Mouse (Mus musculus): ENCODE measurements at regions not wholly inside any gene's neighbourhood (a gene's known extent, or its start where the extent isn't known, plus 50 kb on each side); places are given as distances from the start of the nearest gene placed in this dataset.

- H3K27ac ChIP-seq (replicated peaks), result no peak overlapping the region
- H3K9me3 ChIP-seq (replicated peaks), result no peaks in the 10 kb centered on the region
- H3K27me3 ChIP-seq, result no peaks in the 10 kb centered on the region
- no peak for ATAC-seq (ENCODE audit: insufficient number of reproducible peaks, low FRiP score, low TSS enrichment, low read depth)
- no peak overlapping the region for H3K9ac ChIP-seq
- H3K4me2 ChIP-seq (replicated peaks), result no peak overlapping the region
- H3K36me3 ChIP-seq, result no peaks in the 10 kb centered on the region
- H3K4me1 ChIP-seq, result peaks cover 1% of the 10 kb centered on the region
- no peak overlapping the region for H3K4me3 ChIP-seq (replicated peaks)
- WGBS, result 55% methylated on average over 6 of the region's 6 CpGs
Measured at GRCm38 (mm10) chr3:143737844-143738243, 467.2 kb downstream of the Lmo4 start.

DNA sequence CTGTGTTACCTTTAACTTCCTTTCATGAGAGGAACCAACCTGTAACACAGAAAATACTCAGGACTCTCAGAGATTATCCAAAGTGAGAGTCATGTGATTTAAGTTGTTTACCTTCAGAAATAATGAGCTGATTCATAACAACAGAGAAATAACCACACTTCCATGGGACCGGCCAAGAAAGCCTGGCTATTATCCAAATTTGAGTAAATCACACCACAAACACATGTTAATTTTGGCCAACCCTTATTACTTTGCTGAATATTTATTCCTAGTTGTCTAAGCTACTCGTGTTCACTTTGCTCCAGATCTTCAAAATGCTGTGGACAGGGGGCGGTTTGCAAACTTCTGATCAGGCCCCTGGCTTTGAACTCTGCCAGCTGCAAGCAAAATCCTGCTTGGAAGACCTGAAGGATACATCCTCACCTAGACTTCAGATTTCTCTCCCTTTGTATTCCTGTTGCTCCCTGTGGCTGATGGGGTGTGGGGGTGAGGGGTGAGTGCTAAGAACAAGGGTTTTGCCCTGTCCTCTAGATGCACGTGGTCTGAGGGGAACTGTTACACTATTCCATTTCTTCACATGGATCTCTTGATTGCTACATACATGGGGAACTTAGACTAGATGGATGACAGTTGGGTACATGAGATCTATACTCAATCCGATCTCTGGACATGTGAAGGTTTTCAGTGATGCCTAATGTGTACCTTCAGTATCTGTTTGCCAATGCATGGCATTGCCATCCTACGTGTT lies 468.2 kb downstream of the Lmo4 start:
- Histone ChIP-seq H3K9ac (no peak overlapping the region), H3K4me2 (replicated peaks) (no peak overlapping the region), H3K27ac (replicated peaks) (no peak overlapping the region), H3K27me3 (no peaks in the 10 kb centered on the region), H3K4me1 (no peaks in the 10 kb centered on the region), H3K9me3 (replicated peaks) (no peaks in the 10 kb centered on the region), H3K4me3 (replicated peaks) (no peak overlapping the region), H3K36me3 (no peaks in the 10 kb centered on the region)
- 74% methylated on average over 6 of the region's 6 CpGs for WGBS
- ATAC-seq (ENCODE audit: insufficient number of reproducible peaks, low FRiP score, low TSS enrichment, low read depth), result no peak

DNA sequence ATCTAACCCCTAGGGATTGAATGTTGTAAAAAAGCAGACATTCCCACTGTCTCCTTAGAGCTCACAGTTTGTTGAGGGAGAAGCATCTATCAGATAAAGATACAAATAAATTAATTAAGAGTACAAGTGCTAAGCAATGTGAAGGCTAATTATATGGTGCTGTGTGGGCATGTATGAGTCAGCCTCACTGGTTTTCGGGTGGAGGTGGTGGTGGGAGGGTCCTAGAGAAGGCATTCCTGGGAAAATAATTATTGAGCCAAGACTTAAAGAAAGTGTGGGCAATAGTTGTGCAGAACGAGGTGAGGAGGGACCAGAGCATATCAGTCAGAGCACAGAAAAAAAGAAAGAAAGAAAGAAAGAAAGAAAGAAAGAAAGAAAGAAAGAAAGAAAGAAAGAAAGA lies 470.2 kb downstream of the Lmo4 start:
- H3K4me1 ChIP-seq, result no peaks in the 10 kb centered on the region
- 79% methylated on average over 2 of the region's 2 CpGs for WGBS
- no peaks in the 10 kb centered on the region for H3K27me3 ChIP-seq
- no peak overlapping the region for H3K27ac ChIP-seq (replicated peaks)
- no peak for ATAC-seq (ENCODE audit: insufficient number of reproducible peaks, low FRiP score, low TSS enrichment, low read depth)
- H3K4me2 ChIP-seq (replicated peaks), result no peak overlapping the region
- no peak overlapping the region for H3K9ac ChIP-seq
- H3K9me3 ChIP-seq (replicated peaks), result no peaks in the 10 kb centered on the region
- H3K36me3 ChIP-seq, result no peaks in the 10 kb centered on the region
- no peak overlapping the region for H3K4me3 ChIP-seq (replicated peaks)

DNA sequence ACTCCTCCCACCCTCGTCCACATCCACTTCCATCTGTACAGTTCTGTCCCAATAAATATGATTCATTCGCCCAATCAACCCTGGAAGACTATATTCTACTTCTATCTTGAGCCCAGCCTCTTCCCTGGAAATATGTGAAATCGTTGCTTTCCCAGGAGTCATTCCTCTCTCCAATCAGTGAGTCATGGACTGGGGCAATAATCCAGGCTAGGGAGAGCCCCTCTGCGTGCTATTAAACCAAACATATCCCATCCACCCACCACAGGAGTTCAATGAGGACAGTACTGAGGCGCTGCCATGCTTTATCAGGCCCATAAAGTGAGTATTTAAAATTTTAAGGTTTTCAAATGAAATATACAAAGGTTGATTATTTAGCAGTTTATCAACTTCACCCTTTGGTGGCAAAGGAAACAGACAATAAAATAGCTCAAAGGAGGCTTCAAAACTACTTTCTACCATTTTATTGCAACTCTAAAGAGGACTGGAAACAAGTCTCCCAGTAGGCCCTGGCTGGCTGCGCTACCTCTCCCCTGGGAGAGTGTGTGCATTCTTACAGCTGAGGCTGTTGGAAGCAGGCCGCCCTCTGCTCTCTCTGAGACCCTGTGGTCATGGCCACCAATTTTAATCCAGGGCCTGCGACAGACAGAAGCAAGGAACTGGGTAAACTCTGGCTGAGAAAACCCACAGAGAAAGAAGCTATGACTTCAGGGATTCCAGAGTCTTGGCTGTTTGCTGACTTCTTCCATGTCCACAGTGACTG lies 471.9 kb downstream of the Lmo4 start:
- ATAC-seq (ENCODE audit: insufficient number of reproducible peaks, low FRiP score, low TSS enrichment, low read depth), result no peak
- no peaks in the 10 kb centered on the region for H3K27me3 ChIP-seq
- no peaks in the 10 kb centered on the region for H3K9me3 ChIP-seq (replicated peaks)
- H3K4me3 ChIP-seq (replicated peaks), result no peak overlapping the region
- WGBS, result 87% methylated on average over 8 of the region's 8 CpGs
- no peak overlapping the region for H3K4me2 ChIP-seq (replicated peaks)
- H3K9ac ChIP-seq, result no peak overlapping the region
- H3K36me3 ChIP-seq, result no peaks in the 10 kb centered on the region
- H3K4me1 ChIP-seq, result no peaks in the 10 kb centered on the region
- no peak overlapping the region for H3K27ac ChIP-seq (replicated peaks)

DNA sequence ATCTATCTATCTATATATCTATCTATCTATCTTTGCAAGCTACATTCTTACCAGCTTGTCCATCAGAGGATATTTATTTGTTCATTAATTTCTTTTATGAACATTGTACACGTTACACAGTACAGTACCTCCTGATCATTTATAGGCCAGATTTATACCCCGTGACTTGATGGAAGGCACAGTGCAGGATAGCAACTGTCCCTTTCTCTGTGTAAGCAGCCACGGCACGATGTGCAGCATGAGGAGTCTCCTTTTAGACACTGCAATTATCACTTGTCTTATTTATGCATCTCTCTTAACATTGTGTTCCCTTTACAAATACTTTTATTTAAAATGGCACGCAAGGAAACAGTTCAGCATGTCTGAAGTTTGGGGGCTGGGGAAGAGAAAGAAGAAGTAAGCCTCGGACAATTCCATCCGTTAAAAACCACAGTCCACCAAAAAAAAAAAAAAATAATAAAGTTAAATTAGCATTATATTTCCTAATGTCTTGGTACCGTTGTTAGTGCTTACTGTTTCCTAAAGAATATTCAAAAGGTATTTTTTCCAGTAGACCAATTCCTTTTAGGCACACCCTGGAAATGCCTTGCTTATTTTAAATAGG lies 475.4 kb downstream of the Lmo4 start:
- Histone ChIP-seq H3K9ac (no peak overlapping the region), H3K36me3 (no peaks in the 10 kb centered on the region), H3K27ac (replicated peaks) (no peak overlapping the region), H3K27me3 (no peaks in the 10 kb centered on the region), H3K4me1 (no peaks in the 10 kb centered on the region), H3K4me2 (replicated peaks) (no peak overlapping the region), H3K9me3 (replicated peaks) (no peaks in the 10 kb centered on the region), H3K4me3 (replicated peaks) (no peak overlapping the region)
- 80% methylated on average over 8 of the region's 8 CpGs for WGBS
- no peak for ATAC-seq (ENCODE audit: insufficient number of reproducible peaks, low FRiP score, low TSS enrichment, low read depth)

DNA sequence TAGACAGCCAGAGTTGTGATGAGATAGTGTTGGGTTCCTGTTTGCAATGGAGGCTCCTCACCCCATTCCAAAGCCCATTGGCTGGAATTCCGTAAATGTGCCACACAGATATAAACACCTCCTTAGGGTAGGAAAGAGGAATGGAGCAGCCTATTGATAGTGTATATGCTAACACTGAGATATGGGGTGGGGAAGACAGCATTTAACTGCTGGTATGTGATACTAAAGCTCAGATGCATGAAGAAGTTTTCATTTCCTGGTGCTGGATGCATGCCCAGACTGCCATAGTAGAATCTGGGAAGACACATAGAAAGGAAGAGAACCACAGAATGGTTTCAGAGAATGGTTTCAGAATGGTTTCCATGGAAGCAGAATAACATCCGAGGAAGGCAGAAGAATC lies 482.4 kb downstream of the Lmo4 start:
- Histone ChIP-seq H3K9ac (no peak overlapping the region), H3K9me3 (replicated peaks) (no peaks in the 10 kb centered on the region), H3K27me3 (no peaks in the 10 kb centered on the region), H3K4me3 (replicated peaks) (no peak overlapping the region), H3K36me3 (no peaks in the 10 kb centered on the region), H3K4me2 (replicated peaks) (no peak overlapping the region), H3K4me1 (no peaks in the 10 kb centered on the region), H3K27ac (replicated peaks) (peak overlapping the region; percentile 30; the same call in 1 of the 2 replicates)
- no peak for ATAC-seq (ENCODE audit: insufficient number of reproducible peaks, low FRiP score, low TSS enrichment, low read depth)
- 57% methylated on average over 2 of the region's 2 CpGs for WGBS

DNA sequence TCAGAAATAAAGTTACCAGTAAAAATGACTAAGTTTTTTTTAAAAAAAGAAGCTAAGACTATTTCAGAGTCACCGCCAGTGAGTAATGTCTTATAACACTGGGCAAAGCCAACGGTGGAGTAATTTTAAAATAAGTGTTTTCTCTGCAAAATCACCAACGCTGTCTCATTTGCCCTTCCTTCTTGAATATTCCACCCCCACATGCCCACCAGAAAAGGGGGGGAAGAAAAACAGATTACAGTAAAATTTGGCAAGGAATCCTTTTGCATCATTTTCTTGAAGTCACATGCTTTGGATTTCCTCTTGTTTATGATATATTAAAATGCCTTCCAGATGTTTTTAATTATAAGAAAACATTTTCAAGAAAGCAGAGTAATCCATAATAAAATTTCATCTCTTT lies 482.9 kb downstream of the Lmo4 start:
- no peak for ATAC-seq (ENCODE audit: insufficient number of reproducible peaks, low FRiP score, low TSS enrichment, low read depth)

DNA sequence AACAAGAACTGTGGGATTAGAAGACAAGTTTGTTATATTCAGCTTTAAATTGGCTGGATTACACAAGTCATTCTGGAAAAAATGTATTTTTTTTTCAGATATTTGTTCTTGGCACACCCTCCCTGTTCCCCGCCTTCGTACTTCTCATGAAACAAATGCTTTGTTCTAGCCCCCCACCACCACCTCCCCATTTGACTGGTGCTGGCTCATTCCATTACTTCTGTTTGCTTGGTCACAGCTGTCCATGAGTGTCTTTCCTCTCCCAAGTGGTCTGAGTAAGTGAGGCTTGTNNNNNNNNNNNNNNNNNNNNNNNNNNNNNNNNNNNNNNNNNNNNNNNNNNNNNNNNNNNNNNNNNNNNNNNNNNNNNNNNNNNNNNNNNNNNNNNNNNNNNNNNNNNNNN lies 491.8 kb downstream of the Lmo4 start:
- H3K4me2 ChIP-seq (replicated peaks), result no peak overlapping the region
- H3K4me3 ChIP-seq (replicated peaks), result no peak overlapping the region
- ATAC-seq (ENCODE audit: insufficient number of reproducible peaks, low FRiP score, low TSS enrichment, low read depth), result no peak
- H3K27ac ChIP-seq (replicated peaks), result no peak overlapping the region
- no peaks in the 10 kb centered on the region for H3K9me3 ChIP-seq (replicated peaks)
- H3K27me3 ChIP-seq, result no peaks in the 10 kb centered on the region
- WGBS, result 52% methylated on average over 2 of the region's 2 CpGs
- no peak overlapping the region for H3K9ac ChIP-seq
- no peaks in the 10 kb centered on the region; the same call in 1 of the 2 replicates for H3K4me1 ChIP-seq
- H3K36me3 ChIP-seq, result no peaks in the 10 kb centered on the region

More for the DNA sequence above, 482.9 kb downstream of the Lmo4 start:
- Histone ChIP-seq H3K4me2 (replicated peaks) (no peak overlapping the region), H3K27ac (replicated peaks) (no peak overlapping the region), H3K4me3 (replicated peaks) (no peak overlapping the region), H3K36me3 (no peaks in the 10 kb centered on the region), H3K27me3 (no peaks in the 10 kb centered on the region), H3K4me1 (no peaks in the 10 kb centered on the region), H3K9ac (no peak overlapping the region), H3K9me3 (replicated peaks) (no peaks in the 10 kb centered on the region)
- 46% methylated on average over 3 of the region's 3 CpGs for WGBS

DNA sequence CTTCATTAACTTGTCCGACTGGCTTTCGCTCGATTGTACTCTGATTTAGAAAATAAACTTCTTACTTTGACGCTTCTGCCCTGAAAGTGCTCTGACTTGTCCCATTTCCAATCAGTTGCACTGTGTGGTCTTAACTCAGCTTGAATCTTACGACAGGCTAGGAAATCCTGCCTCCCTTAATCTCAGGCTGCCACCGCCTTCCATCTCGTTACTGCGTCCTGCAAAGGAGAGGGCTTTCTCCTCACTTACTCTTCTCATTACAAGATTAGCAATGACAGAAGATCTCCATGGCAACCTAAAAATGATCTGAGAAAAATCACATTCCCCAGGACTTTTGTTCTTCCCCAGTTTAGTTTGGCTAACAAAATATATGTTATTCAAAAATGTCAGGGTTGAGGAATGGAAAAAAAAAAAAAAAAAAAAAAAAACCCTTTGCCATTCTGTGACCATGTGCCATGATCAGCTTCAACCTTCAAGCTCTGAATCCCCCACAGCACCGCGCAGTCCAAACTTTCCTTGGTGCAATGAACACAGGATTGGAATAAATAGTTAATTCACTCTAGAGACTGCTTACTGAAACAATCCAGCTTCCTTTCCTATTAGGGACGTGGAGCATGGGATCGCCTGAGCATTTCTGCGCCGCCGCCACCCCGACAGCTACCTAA lies 494.1 kb downstream of the Lmo4 start:
- H3K27ac ChIP-seq (replicated peaks), result no peak overlapping the region
- 49% methylated on average over 16 of the region's 16 CpGs for WGBS
- H3K4me2 ChIP-seq (replicated peaks), result no peak overlapping the region
- no peaks in the 10 kb centered on the region for H3K9me3 ChIP-seq (replicated peaks)
- H3K4me1 ChIP-seq, result no peaks in the 10 kb centered on the region; the same call in 1 of the 2 replicates
- no peaks in the 10 kb centered on the region for H3K36me3 ChIP-seq
- H3K9ac ChIP-seq, result no peak overlapping the region
- no peak overlapping the region for H3K4me3 ChIP-seq (replicated peaks)
- H3K27me3 ChIP-seq, result no peaks in the 10 kb centered on the region
- ATAC-seq (ENCODE audit: insufficient number of reproducible peaks, low FRiP score, low TSS enrichment, low read depth), result no peak

DNA sequence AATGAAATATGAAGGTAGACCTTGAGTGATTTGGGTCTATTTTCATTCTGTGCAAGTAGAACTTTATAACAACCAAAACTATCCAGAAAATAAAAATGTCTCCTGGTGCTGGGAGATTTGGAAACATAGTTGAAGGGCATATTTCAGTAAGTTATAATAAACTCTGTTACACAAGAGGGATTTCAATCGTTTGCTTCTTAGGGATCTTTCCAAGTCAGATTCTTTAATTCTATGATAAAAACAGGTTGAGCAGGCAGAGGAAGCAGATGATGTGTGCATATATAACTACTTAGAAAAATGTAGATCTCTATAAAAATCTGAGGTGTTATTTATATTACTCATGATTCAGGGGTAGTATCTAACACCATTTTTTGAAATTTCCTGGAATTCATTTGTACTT lies 498.3 kb downstream of the Lmo4 start:
- H3K4me1 ChIP-seq, result no peaks in the 10 kb centered on the region; the same call in 1 of the 2 replicates
- H3K27me3 ChIP-seq, result no peaks in the 10 kb centered on the region
- no peak overlapping the region for H3K4me2 ChIP-seq (replicated peaks)
- H3K27ac ChIP-seq (replicated peaks), result no peak overlapping the region
- ATAC-seq (ENCODE audit: insufficient number of reproducible peaks, low FRiP score, low TSS enrichment, low read depth), result no peak
- no peaks in the 10 kb centered on the region for H3K9me3 ChIP-seq (replicated peaks)
- WGBS, result 83% methylated on average over 1 of the region's 1 CpGs
- no peak overlapping the region for H3K4me3 ChIP-seq (replicated peaks)
- H3K36me3 ChIP-seq, result no peaks in the 10 kb centered on the region
- H3K9ac ChIP-seq, result no peak overlapping the region

- Histone ChIP-seq H3K4me3 (replicated peaks) (no peak overlapping the region), H3K27ac (replicated peaks) (no peak overlapping the region), H3K9ac (no peak overlapping the region), H3K36me3 (no peaks in the 10 kb centered on the region), H3K4me1 (no peaks in the 10 kb centered on the region), H3K27me3 (no peaks in the 10 kb centered on the region), H3K4me2 (replicated peaks) (no peak overlapping the region), H3K9me3 (replicated peaks) (no peaks in the 10 kb centered on the region)
- 90% methylated on average over 3 of the region's 3 CpGs for WGBS
- ATAC-seq (ENCODE audit: insufficient number of reproducible peaks, low FRiP score, low TSS enrichment, low read depth), result no peak
Measured at GRCm38 (mm10) chr3:143694817-143695216, 510.2 kb downstream of the Lmo4 start.

Measured in embryonic facial prominence, embryonic 15.5 days (tissue).